Mouse (Mus musculus) hindbrain, postnatal 0 days (tissue): Measurements from ENCODE around the gene Npepps. TPM values are rescaled to one million over a fixed set of nuclear protein-coding genes. Genes with fewer than 3 reads are reported as not detected.
A peak's percentile ranks its signal among the peaks of the same experiment; 100 is the strongest.

Experiments used
- ATAC-seq: fragments of 200-750 bp; cut with Nextera tagmentation; 2 replicates; pipeline ENCODE4 v1.8.0; 2017; ENCODE audit warnings: mild to moderate bottlenecking, moderate TSS enrichment, moderate library complexity
- DNase-seq: peaks from one replicate; pipeline ENCODE4 v3.0.0-alpha.2; 2015; ENCODE audit warnings: low spot score
- H3K27ac ChIP-seq: fragments of 300-500 bp; sonication (generic); 2 replicates; pipeline ENCODE4 v1.5.1; 2014; ENCODE audit warnings: mild to moderate bottlenecking
- H3K27me3 ChIP-seq: fragments of 300-500 bp; sonication (generic); 2 replicates; pipeline ENCODE4 v1.6.1; 2014; ENCODE audit warnings: low read length, mixed read lengths; ENCODE audit not compliant: insufficient read depth
- H3K36me3 ChIP-seq: fragments of 300-500 bp; sonication (generic); 2 replicates; pipeline ENCODE4 v1.6.1; 2014; ENCODE audit warnings: low read length, mixed read lengths; ENCODE audit not compliant: insufficient read depth
- H3K4me1 ChIP-seq: fragments of 300-500 bp; sonication (generic); 2 replicates; pipeline ENCODE4 v1.6.1; 2014; ENCODE audit warnings: antibody characterized with exemption, low read length, mixed read lengths; ENCODE audit not compliant: insufficient read depth
- H3K4me2 ChIP-seq: fragments of 300-500 bp; sonication (generic); 2 replicates; pipeline ENCODE4 v1.6.1; 2014; ENCODE audit warnings: low read depth, mild to moderate bottlenecking, low read length, moderate library complexity, mixed read lengths
- H3K4me3 ChIP-seq: fragments of 300-500 bp; sonication (generic); 2 replicates; pipeline ENCODE4 v1.5.1; 2014; ENCODE audit warnings: low read length
- H3K9ac ChIP-seq: fragments of 300-500 bp; sonication (generic); replicated peaks from 2 replicates; pipeline ENCODE4 v1.6.1; 2014; ENCODE audit warnings: mild to moderate bottlenecking, low read length, moderate library complexity, mixed read lengths
- H3K9me3 ChIP-seq: fragments of 300-500 bp; sonication (generic); 2 replicates; pipeline ENCODE4 v1.6.1; 2016; ENCODE audit warnings: low read length, mixed read lengths
- CTCF ChIP-seq: IDR thresholded peaks from 2 replicates; pipeline ENCODE4 v1.5.1; 2016; ENCODE audit warnings: antibody characterized with exemption, control low read depth, low read depth
- WGBS: fragments of 180-500 bp; shearing (Covaris S2); extraction: QIAGEN DNeasy Blood & Tissue Kit; methylation state at CpG from one replicate; pipeline ENCODE4 v1.1.7; 2014; 5-methylcytosine and 5-hydroxymethylcytosine counted together
- polyA plus RNA-seq: library from polyadenylated mRNA; unstranded; fragments of >200 nt; fragmentation: Nextera tagmentation; extraction: Ambion mirVana; gene quantifications from 2 replicates; pipeline ENCODE4 v1.2.1, GENCODE M21; 2015
- total RNA-seq: library from RNA; depleted of rRNA; stranded (reverse); fragments of >200 nt; gene quantifications from 2 replicates; pipeline ENCODE4 v1.2.3, GENCODE M21; 2014

The Npepps gene
- total and polyA plus RNA-seq, 2 experiments from 2014 or later: 69.2 to 102 TPM

DNA sequence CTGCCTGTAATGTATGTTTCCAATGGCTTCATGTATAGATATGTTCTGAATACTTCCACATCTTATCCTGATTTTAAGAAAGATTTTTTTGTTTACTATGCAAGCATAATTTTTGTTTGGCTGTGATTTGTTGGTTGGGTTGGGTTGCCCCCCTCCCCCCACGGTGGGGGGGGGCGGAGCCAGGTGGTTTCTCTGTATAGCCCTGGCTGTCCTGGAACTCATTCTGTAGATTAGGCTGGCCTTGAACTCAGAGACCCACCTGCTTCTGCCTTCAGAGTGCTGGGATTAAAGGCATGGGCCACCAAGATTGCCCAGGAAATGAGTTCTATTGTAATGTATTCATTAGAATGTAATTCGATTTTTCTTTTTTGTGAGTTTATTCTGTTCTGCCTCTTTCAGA lies 91.2 kb downstream of the Npepps start:
- Histone ChIP-seq H3K9me3 (no peaks in the 10 kb centered on the region), H3K36me3 (peaks cover 12% of the 10 kb centered on the region), H3K27me3 (no peaks in the 10 kb centered on the region), H3K4me2 (peak overlapping the region; percentile 78), H3K4me3 (peak overlapping the region; percentile 73; the same call in 1 of the 2 replicates), H3K4me1 (peaks cover 8% of the 10 kb centered on the region; the same call in 1 of the 2 replicates), H3K9ac (no peak overlapping the region), H3K27ac (no peak overlapping the region)
- WGBS: 29% methylated on average over 3 of the region's 3 CpGs
- DNase-seq (no peak), ATAC-seq (no peak)
- no peak for TF ChIP-seq CTCF

- H3K4me1 ChIP-seq: peaks cover 8% of the 10 kb centered on the region; the same call in 1 of the 2 replicates
- TF ChIP-seq CTCF: no peak
- H3K4me2 ChIP-seq: peak overlapping the region; percentile 78
- DNase-seq (no peak), ATAC-seq (no peak)
- H3K27me3 ChIP-seq: no peaks in the 10 kb centered on the region
- peaks cover 17% of the 10 kb centered on the region for H3K36me3 ChIP-seq
- peak overlapping the region; percentile 73 for H3K4me3 ChIP-seq
- WGBS: under 1% methylated on average over 15 of the region's 15 CpGs
- peak overlapping the region; percentile 87 for H3K27ac ChIP-seq
- H3K9ac ChIP-seq: peak overlapping the region; percentile 56
- H3K9me3 ChIP-seq: no peaks in the 10 kb centered on the region
These were observed 91.8 kb downstream of the Npepps start for GRCm38 (mm10) chr11:97188643-97188955.

DNA sequence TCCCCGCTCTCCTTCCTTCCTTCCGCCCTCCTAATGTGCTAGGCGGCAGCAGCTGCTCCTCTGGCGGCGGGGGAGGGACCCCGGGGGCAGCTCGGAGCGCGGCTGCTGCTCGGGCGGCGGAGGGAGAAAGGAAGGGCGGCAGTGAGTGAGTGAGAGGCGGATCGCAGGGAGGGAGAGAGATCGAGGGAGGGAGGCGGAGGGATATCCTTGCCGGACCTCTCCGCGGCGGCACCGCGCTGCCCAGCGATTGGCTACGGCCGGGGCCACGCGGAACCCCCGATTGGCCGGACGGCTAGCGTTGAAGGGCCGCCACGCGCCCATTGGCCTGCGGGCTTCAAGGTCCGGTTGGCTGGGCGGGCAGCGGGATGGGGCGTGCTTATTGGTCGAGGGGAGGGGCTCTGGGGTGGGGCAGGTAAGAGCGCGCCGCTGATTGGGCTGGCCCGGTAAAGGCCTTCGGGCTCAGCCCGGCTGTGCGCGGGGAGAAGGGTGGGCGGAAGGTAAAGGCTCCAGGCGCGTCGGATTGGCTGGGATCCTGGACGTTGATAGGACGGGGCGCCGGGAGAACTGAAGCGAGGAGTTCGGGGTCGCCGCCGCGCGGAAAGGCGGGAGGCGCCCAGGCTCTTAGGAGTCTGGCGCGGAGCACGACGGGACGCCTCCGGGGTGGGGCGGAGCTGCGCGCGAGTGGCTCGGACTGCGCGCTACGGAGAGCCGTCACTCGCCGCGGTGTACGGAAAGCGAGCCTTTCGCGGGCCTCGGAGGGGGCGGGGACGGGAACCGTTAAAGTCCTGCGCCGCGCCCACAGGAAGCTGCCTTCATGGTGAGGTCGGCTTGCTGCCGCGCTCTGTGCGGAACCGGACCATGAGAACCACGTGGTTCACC lies 92.4 kb downstream of the Npepps start, which contains the start of gene Kpnb1:
Gene Kpnb1, minus strand, starts transcription at position 118 of the 879 bp plus-strand sequence.
- peak within 1 kb of the TSS; percentile 76 for H3K9ac ChIP-seq
- WGBS: under 1% methylated on average over 88 of the region's 101 CpGs
- DNase-seq: peak; percentile 100
- peak within 1 kb of the TSS; percentile 91 for H3K27ac ChIP-seq
- no peaks in the 10 kb centered on the region for H3K27me3 ChIP-seq
- H3K36me3 ChIP-seq: peaks cover 23% of the 10 kb centered on the region
- peaks cover 8% of the 10 kb centered on the region; the same call in 1 of the 2 replicates for H3K4me1 ChIP-seq
- peak within 1 kb of the TSS; percentile 83 for H3K4me2 ChIP-seq
- ATAC-seq: peak; percentile 98
- H3K9me3 ChIP-seq: no peaks in the 10 kb centered on the region
- no peak for TF ChIP-seq CTCF
- peak within 1 kb of the TSS; percentile 73 for H3K4me3 ChIP-seq

DNA sequence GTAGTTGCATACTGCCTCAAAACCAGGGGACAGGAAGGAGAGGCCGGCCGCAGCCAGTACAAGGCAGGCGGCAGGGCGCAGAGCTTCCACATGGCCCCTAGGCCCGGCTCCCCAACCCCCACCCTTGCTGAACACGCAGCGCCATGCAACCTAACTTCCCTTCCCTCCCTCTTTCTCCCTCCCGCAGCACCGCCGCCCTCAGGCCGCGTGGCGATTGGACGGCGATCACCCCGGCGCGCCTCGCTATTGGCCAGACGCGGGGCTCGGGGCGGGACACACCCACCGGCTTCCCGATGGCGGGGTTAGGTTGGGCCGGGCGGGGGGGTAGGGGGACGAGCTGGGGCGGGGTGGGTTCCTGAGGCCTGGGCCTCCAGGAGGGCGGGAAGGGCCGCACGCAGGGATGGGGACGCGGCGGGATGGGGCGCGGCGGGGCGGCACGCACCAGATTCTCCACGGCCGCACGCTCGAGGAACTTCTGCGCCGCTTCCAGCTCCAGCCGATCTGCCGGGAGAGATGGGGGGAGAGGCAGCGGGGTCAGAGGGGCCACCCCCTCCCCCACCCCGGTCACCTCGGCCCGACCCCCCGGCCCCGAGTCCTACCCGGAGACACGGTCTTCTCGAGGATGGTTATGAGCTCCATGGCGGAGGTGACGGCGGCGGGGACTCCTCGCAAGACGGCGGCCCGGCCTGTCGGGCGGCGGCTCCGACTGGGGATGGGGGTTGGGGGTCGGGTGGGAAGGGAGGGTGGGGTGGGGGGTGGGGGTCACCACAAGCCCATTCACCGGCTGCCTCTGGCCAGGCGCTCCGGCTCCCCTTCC lies 93.3 kb downstream of the Npepps start:
- H3K4me2 ChIP-seq: peak overlapping the region; percentile 83
- no peaks in the 10 kb centered on the region for H3K27me3 ChIP-seq
- DNase-seq (peak; percentile 96), ATAC-seq (peak; percentile 82)
- H3K9ac ChIP-seq: peak overlapping the region; percentile 76
- H3K36me3 ChIP-seq: peaks cover 32% of the 10 kb centered on the region
- H3K4me3 ChIP-seq: peak overlapping the region; percentile 73
- H3K9me3 ChIP-seq: no peaks in the 10 kb centered on the region
- under 1% methylated on average over 48 of the region's 74 CpGs for WGBS
- peaks cover 8% of the 10 kb centered on the region; the same call in 1 of the 2 replicates for H3K4me1 ChIP-seq
- peak; percentile 22; the same call in 1 of the 2 replicates for TF ChIP-seq CTCF
- H3K27ac ChIP-seq: peak overlapping the region; percentile 91

DNA sequence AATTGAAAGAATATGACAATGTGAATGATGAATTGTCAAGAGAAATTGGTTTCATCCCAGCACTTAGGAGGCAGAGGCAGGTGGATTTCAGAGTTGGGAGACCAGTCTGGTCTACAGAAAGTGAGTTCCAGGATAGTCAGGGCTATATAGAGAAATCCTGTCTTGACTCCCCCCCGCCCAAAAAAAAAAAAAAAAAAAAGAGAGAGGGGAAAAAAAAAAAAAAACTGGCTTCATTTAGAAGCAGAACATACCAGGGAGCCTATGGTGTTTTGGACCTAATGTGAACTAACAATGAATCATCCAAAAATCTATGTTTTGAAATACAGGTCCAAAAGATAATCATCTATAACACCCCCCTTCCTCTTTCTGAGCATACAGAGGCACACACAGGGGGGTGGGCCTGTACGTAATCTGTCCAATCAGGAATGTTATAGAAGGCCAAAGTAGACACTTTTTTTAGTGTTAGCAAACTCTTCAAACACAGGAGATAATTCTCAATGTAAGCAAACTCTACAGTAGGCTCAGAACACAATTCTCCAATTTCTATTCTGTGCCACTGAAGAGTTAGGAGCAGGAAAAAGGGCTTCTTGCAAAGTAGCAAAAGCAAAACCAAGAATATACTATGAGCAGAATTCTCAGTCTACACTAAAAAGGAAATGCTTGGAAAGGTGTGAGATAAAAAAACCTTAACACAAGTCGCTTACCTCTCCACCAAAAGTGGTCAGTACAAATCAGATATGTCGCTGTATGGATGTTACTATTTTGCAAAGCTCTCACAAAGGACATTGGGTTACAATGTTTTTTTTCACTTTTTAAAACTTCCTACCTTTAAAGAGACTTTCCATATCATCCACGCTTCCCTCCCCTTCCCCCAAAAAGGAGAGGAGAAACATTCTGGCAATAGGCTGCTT lies 94.5 kb downstream of the Npepps start:
- peaks cover 8% of the 10 kb centered on the region; the same call in 1 of the 2 replicates for H3K4me1 ChIP-seq
- no peak for ATAC-seq
- WGBS: 58% methylated on average over 5 of the region's 5 CpGs
- H3K27me3 ChIP-seq: no peaks in the 10 kb centered on the region
- no peaks in the 10 kb centered on the region for H3K9me3 ChIP-seq
- peaks cover 42% of the 10 kb centered on the region for H3K36me3 ChIP-seq
- peak overlapping the region; percentile 83 for H3K4me2 ChIP-seq
- peak overlapping the region; percentile 76; the same call in 1 of the 2 replicates for H3K9ac ChIP-seq
- 0 out of 2 replicates have a peak overlapping the region, but pooled peaks have one; percentile 27 for H3K27ac ChIP-seq
- TF ChIP-seq CTCF: no peak
- no peak for DNase-seq
- peak overlapping the region; percentile 73 for H3K4me3 ChIP-seq

- H3K27ac ChIP-seq: no peak overlapping the region
- WGBS: 73% methylated on average over 5 of the region's 5 CpGs
- no peaks in the 10 kb centered on the region for H3K27me3 ChIP-seq
- no peak overlapping the region for H3K4me2 ChIP-seq
- no peaks in the 10 kb centered on the region for H3K9me3 ChIP-seq
- no peak for TF ChIP-seq CTCF
- H3K4me1 ChIP-seq: peaks cover 8% of the 10 kb centered on the region; the same call in 1 of the 2 replicates
- H3K36me3 ChIP-seq: peaks cover 53% of the 10 kb centered on the region
- no peak overlapping the region for H3K4me3 ChIP-seq
- no peak overlapping the region for H3K9ac ChIP-seq
- DNase-seq (no peak), ATAC-seq (no peak)
These were observed 95.6 kb downstream of the Npepps start for GRCm38 (mm10) chr11:97184875-97185274.
